In the genomic region with DNA sequence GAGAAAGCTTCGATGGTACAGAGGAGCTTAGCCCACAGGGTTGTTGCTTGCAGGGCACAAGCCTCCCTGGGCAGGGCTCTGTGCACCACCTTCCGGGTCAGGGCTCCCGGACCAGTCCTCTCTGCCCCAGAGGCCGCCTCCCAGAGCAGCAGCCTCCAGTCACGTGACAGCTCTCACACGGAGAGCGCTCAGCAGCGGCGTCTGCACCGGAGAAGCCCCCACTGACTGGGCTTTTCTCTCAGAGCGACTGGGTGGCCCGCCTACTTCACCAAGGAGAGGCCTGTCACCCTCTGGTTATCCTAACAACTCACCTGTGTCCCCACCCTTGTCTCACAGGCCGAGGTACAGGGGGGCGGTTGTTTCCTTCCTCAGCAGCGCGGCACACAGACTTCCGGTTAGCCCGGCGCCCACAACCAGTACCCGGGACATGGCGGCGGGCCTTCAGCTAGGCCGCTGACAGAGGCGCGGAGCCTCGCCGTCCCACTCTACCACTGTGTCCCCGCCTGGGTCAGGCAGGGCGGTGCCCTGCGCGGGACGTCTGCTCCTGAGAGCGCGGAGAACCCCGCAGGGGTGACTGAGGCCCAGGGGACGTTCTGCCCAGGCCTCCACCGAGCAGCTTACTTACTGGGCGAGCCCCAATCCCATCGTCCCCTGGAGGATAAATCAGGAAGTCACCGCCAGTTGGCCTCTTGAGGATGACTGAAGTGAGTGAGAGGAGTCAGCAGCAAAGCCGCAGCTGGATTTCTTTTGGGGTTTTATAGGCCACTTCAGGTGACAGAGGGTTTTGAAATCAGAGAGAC, we compare ENCODE assay signal across 8 mouse cellular contexts. TPM values are rescaled to one million over a fixed set of nuclear protein-coding genes. Genes with fewer than 3 reads are reported as not detected.
A peak's percentile ranks its signal among the peaks of the same experiment; 100 is the strongest.
DNase-seq lines count a peak whose midpoint lies in the region; ATAC-seq lines count a peak whose summit lies in the region.
"Not testable (repeated sequence)": the region's sequence is repeated elsewhere in the genome, so short reads cannot be mapped to it uniquely, and the experiment has no call there.

A gene (minus strand): TSS at position 665 of the 800 bp plus-strand sequence.

- intact Hi-C loops in left cerebral cortex, postnatal 14 days (cut with DNase I), result not testable (repeated sequence)

- H3K4me3 ChIP-seq in embryonic facial prominence, embryonic 10.5 days, result peak within 1 kb of the TSS; percentile 42
- H3K4me3 ChIP-seq in intestine, embryonic 16.5 days (ENCODE audit: low read length); macrophage (ENCODE audit: inconsistent target): not testable (repeated sequence)

- not testable (repeated sequence) for H3K27me3 ChIP-seq in embryonic facial prominence, embryonic 10.5 days (replicated peaks; ENCODE audit: low read depth, poor library complexity, severe bottlenecking); intestine, embryonic 16.5 days (replicated peaks; ENCODE audit: control insufficient read depth, insufficient read depth, low read length)

- 36% methylated on average over 13 of the region's 41 CpGs for WGBS in embryonic facial prominence, embryonic 10.5 days
- 50% methylated on average over 12 of the region's 41 CpGs for WGBS in intestine, embryonic 16.5 days
- 40% methylated on average over 11 of the region's 41 CpGs for WGBS in macrophage (ENCODE audit: missing documents)

- H3K9ac ChIP-seq in intestine, embryonic 16.5 days (ENCODE audit: low read depth, low read length), result not testable (repeated sequence)

- H3K27ac ChIP-seq in embryonic facial prominence, embryonic 10.5 days (replicated peaks); intestine, embryonic 16.5 days (ENCODE audit: low read length); macrophage: not testable (repeated sequence)

- H3K4me2 ChIP-seq in intestine, embryonic 16.5 days (ENCODE audit: low read depth, low read length), result peak within 1 kb of the TSS; percentile 38

- not testable (repeated sequence) for H3K4me1 ChIP-seq in embryonic facial prominence, embryonic 10.5 days; intestine, embryonic 16.5 days (ENCODE audit: control insufficient read depth, insufficient read depth, low read length)

- H3K79me2 ChIP-seq in macrophage (ENCODE audit: inconsistent target), result not testable (repeated sequence)

- H3K36me3 ChIP-seq in embryonic facial prominence, embryonic 10.5 days (replicated peaks); intestine, embryonic 16.5 days (ENCODE audit: control insufficient read depth, insufficient read depth, low read length); macrophage (ENCODE audit: inconsistent target): not testable (repeated sequence)

- H3K9me3 ChIP-seq in embryonic facial prominence, embryonic 10.5 days; intestine, embryonic 16.5 days (ENCODE audit: control insufficient read depth, low read length): not testable (repeated sequence)

- peak; percentile 93 for ATAC-seq in intestine, embryonic 16.5 days

- peak; percentile 0 for DNase-seq in adrenal gland, adult 8-10 months
- peak; percentile 25 for DNase-seq in embryonic facial prominence, embryonic 10.5 days (ENCODE audit: low spot score)
- peak; percentile 32 to 52 for DNase-seq in heart, adult 18-20 months
- peak; percentile 1 to 12 for DNase-seq in left cerebral cortex, postnatal 14 days (ENCODE audit: low spot score in 2 of 2)
- peak; percentile 8 to 9 for DNase-seq in right cerebral cortex, adult 2 months (ENCODE audit: low spot score in 2 of 2)
- peak; percentile 23 for DNase-seq in urinary bladder, postnatal 14 days (ENCODE audit: low spot score)

RNA-seq across cellular contexts. Expression of the gene that starts here (rescaled TPM):
- total RNA-seq in adrenal gland, adult 8-10 months (2022), result 10 to 100 TPM; 10.6 to 16.1 (median 13.0) TPM
- polyA plus RNA-seq in embryonic facial prominence, embryonic 10.5 days (2016; fragmentation: Nextera tagmentation; extraction: Ambion mirVana), result 6.0 and 6.1 TPM in 2 replicates
- 1 to 10 TPM; 7.8 to 9.7 TPM for total RNA-seq in heart, adult 18-20 months (2021)
- polyA plus RNA-seq in intestine, embryonic 16.5 days (2015; fragmentation: Nextera tagmentation; extraction: Ambion mirVana), result 14.9 and 17.4 TPM in 2 replicates
- 1 to 10 TPM; 5.1 to 5.5 TPM for total RNA-seq in left cerebral cortex, postnatal 14 days (2021)
- 10 to 100 TPM in 17 of 26 experiments, 1 to 10 TPM in 9; 7.3 to 13.9 (median 11.5) TPM for total RNA-seq in macrophage (2018; cell fraction: chromatin; rRNA removed)
- 10 to 100 TPM; 14.7 to 24.4 (median 19.0) TPM for total RNA-seq in macrophage (2018; cell fraction: cytosol; rRNA removed)
- total RNA-seq in macrophage (2018; cell fraction: nucleus; rRNA removed), result 10 to 100 TPM in 15 of 26 experiments, 1 to 10 TPM in 11; 6.0 to 28.7 (median 11.8) TPM
- polyA plus RNA-seq in macrophage (2018), result 16.0 to 19.2 TPM (median 17.0 TPM) in 3 replicates
